Mouse (Mus musculus) liver, embryonic 13.5 days (tissue): ENCODE data around the gene Rasgrp2. TPM values are rescaled to one million over a fixed set of nuclear protein-coding genes. Genes with fewer than 3 reads are reported as not detected.

ENCODE experiments used
- ATAC-seq: fragments of 200-750 bp; cut with Nextera tagmentation; 2 replicates; pipeline ENCODE4 v1.8.0; 2017; ENCODE audit warnings: low read depth, mild to moderate bottlenecking, moderate number of reproducible peaks, moderate library complexity
- DNase-seq: peaks from one replicate; pipeline ENCODE4 v3.0.0; 2022
- H3K27ac ChIP-seq: fragments of 300-500 bp; sonication (generic); 2 replicates; pipeline ENCODE4 v1.5.1; 2015; ENCODE audit warnings: moderate library complexity, mild to moderate bottlenecking, inconsistent platforms
- H3K27me3 ChIP-seq: fragments of 300-500 bp; sonication (generic); 2 replicates; pipeline ENCODE4 v1.6.1; 2015; ENCODE audit warnings: mild to moderate bottlenecking, inconsistent platforms
- H3K36me3 ChIP-seq: fragments of 300-500 bp; sonication (generic); 2 replicates; pipeline ENCODE4 v1.6.1; 2015; ENCODE audit warnings: mild to moderate bottlenecking, inconsistent platforms
- H3K4me1 ChIP-seq: fragments of 300-500 bp; sonication (generic); replicated peaks from 2 replicates; pipeline ENCODE4 v1.6.1; 2015; ENCODE audit warnings: inconsistent platforms
- H3K4me2 ChIP-seq: fragments of 300-500 bp; sonication (generic); 2 replicates; pipeline ENCODE4 v1.6.1; 2015; ENCODE audit warnings: inconsistent platforms, mild to moderate bottlenecking, moderate library complexity
- H3K4me3 ChIP-seq: fragments of 300-500 bp; sonication (generic); replicated peaks from 2 replicates; pipeline ENCODE4 v1.5.1; 2015; ENCODE audit warnings: mild to moderate bottlenecking, inconsistent platforms
- H3K9ac ChIP-seq: fragments of 300-500 bp; sonication (generic); 2 replicates; pipeline ENCODE4 v1.6.1; 2015; ENCODE audit warnings: mild to moderate bottlenecking, inconsistent platforms
- H3K9me3 ChIP-seq: fragments of 300-500 bp; sonication (generic); replicated peaks from 2 replicates; pipeline ENCODE4 v1.6.1; 2016; ENCODE audit warnings: inconsistent platforms
- WGBS: fragments of 180-500 bp; shearing (Covaris S2); methylation state at CpG from one replicate; pipeline ENCODE4 v1.1.7; 2015; ENCODE audit not compliant: insufficient replicate concordance; 5-methylcytosine and 5-hydroxymethylcytosine counted together
- polyA plus RNA-seq: library from polyadenylated mRNA; unstranded; fragments of >200 nt; fragmentation: Nextera tagmentation; extraction: Ambion mirVana; gene quantifications from 2 replicates; pipeline ENCODE4 v1.2.1, GENCODE M21; 2015

Rasgrp2 gene
- polyA plus RNA-seq, 1 experiment from 2014 or later = 85.3 TPM

GRCm38 (mm10) chr19:6384128-6384527, 15.0 kb upstream of the Rasgrp2 start, which contains the start of gene Pygm:
Gene Pygm, plus strand, starts transcription at chr19:6384399.
- ATAC-seq (no peak), DNase-seq (no peak)
- Histone ChIP-seq H3K4me3 (no peak within 1 kb of the TSS), H3K4me1 (peaks cover 20% of the 10 kb centered on the region), H3K4me2 (no peak within 1 kb of the TSS), H3K9ac (no peak within 1 kb of the TSS), H3K27me3 (peaks cover 4% of the 10 kb centered on the region), H3K9me3 (no peaks in the 10 kb centered on the region), H3K27ac (no peak within 1 kb of the TSS), H3K36me3 (peaks cover 8% of the 10 kb centered on the region)
- WGBS = 20% methylated on average over 7 of the region's 7 CpGs

- ATAC-seq (no peak), DNase-seq (no peak)
- peaks cover 9% of the 10 kb centered on the region for H3K27me3 ChIP-seq
- H3K4me3 ChIP-seq = no peak overlapping the region
- H3K4me1 ChIP-seq = peaks cover 28% of the 10 kb centered on the region
- no peaks in the 10 kb centered on the region; the same call in 1 of the 2 replicates for H3K36me3 ChIP-seq
- H3K9me3 ChIP-seq = no peaks in the 10 kb centered on the region
- H3K9ac ChIP-seq = no peak overlapping the region
- no peak overlapping the region for H3K27ac ChIP-seq
- no peak overlapping the region for H3K4me2 ChIP-seq
- WGBS = 69% methylated on average over 11 of the region's 11 CpGs
Measured at GRCm38 (mm10) chr19:6384954-6385353, 14.2 kb upstream of the Rasgrp2 start.

- 74% methylated on average over 5 of the region's 5 CpGs for WGBS
- Histone ChIP-seq H3K4me3 (no peak overlapping the region), H3K36me3 (no peaks in the 10 kb centered on the region), H3K4me1 (peaks cover 32% of the 10 kb centered on the region), H3K27me3 (peaks cover 9% of the 10 kb centered on the region), H3K27ac (no peak overlapping the region), H3K9me3 (no peaks in the 10 kb centered on the region), H3K4me2 (no peak overlapping the region), H3K9ac (no peak overlapping the region)
- ATAC-seq (no peak), DNase-seq (no peak)
Measured at GRCm38 (mm10) chr19:6385419-6385818, 13.7 kb upstream of the Rasgrp2 start.

GRCm38 (mm10) chr19:6385821-6386220, 13.3 kb upstream of the Rasgrp2 start:
- Histone ChIP-seq H3K4me3 (no peak overlapping the region), H3K9me3 (no peaks in the 10 kb centered on the region), H3K36me3 (no peaks in the 10 kb centered on the region), H3K9ac (no peak overlapping the region), H3K27ac (no peak overlapping the region), H3K4me2 (no peak overlapping the region), H3K4me1 (peaks cover 36% of the 10 kb centered on the region), H3K27me3 (peaks cover 9% of the 10 kb centered on the region)
- ATAC-seq = no peak
- no peak for DNase-seq
- whole genome bisulfite sequencing = 56% methylated on average over 7 of the region's 7 CpGs

GRCm38 (mm10) chr19:6386234-6386633, 12.9 kb upstream of the Rasgrp2 start:
- H3K9me3 ChIP-seq = no peaks in the 10 kb centered on the region
- no peak overlapping the region for H3K4me3 ChIP-seq
- H3K4me2 ChIP-seq = no peak overlapping the region
- WGBS = 62% methylated on average over 9 of the region's 9 CpGs
- ATAC-seq (no peak), DNase-seq (no peak)
- H3K27me3 ChIP-seq = peaks cover 9% of the 10 kb centered on the region
- H3K36me3 ChIP-seq = no peaks in the 10 kb centered on the region
- no peak overlapping the region for H3K9ac ChIP-seq
- no peak overlapping the region for H3K27ac ChIP-seq
- H3K4me1 ChIP-seq = peaks cover 36% of the 10 kb centered on the region

GRCm38 (mm10) chr19:6388006-6388405, 11.1 kb upstream of the Rasgrp2 start:
- H3K27ac ChIP-seq = no peak overlapping the region
- no peak overlapping the region for H3K4me3 ChIP-seq
- peaks cover 38% of the 10 kb centered on the region for H3K4me1 ChIP-seq
- WGBS = 75% methylated on average over 13 of the region's 13 CpGs
- ATAC-seq (no peak), DNase-seq (no peak)
- no peaks in the 10 kb centered on the region for H3K36me3 ChIP-seq
- H3K4me2 ChIP-seq = no peak overlapping the region
- H3K9ac ChIP-seq = no peak overlapping the region
- peaks cover 9% of the 10 kb centered on the region for H3K27me3 ChIP-seq
- no peaks in the 10 kb centered on the region for H3K9me3 ChIP-seq

GRCm38 (mm10) chr19:6389803-6390202, 9.3 kb upstream of the Rasgrp2 start:
- ATAC-seq (peak; percentile 33; the same call in 1 of the 2 replicates), DNase-seq (no peak)
- Histone ChIP-seq H3K27me3 (peaks cover 9% of the 10 kb centered on the region), H3K36me3 (no peaks in the 10 kb centered on the region), H3K4me1 (peaks cover 25% of the 10 kb centered on the region), H3K4me2 (peak overlapping the region; percentile 61), H3K27ac (no peak overlapping the region), H3K9me3 (no peaks in the 10 kb centered on the region), H3K9ac (peak overlapping the region; percentile 33; the same call in 1 of the 2 replicates), H3K4me3 (peak overlapping the region; percentile 39)
- 14% methylated on average over 16 of the region's 16 CpGs for WGBS

- DNase-seq = no peak
- Histone ChIP-seq H3K4me1 (peaks cover 25% of the 10 kb centered on the region), H3K27me3 (peaks cover 9% of the 10 kb centered on the region), H3K36me3 (no peaks in the 10 kb centered on the region), H3K4me3 (no peak overlapping the region), H3K27ac (no peak overlapping the region), H3K9me3 (no peaks in the 10 kb centered on the region), H3K4me2 (peak overlapping the region; percentile 61), H3K9ac (no peak overlapping the region)
- 50% methylated on average over 6 of the region's 6 CpGs for WGBS
- no peak for ATAC-seq
Measured at GRCm38 (mm10) chr19:6390251-6390650, 8.9 kb upstream of the Rasgrp2 start.

GRCm38 (mm10) chr19:6392743-6393393, 6.3 kb upstream of the Rasgrp2 start:
- Histone ChIP-seq H3K27ac (no peak overlapping the region), H3K9ac (no peak overlapping the region), H3K27me3 (peaks cover 20% of the 10 kb centered on the region), H3K9me3 (no peaks in the 10 kb centered on the region), H3K4me2 (no peak overlapping the region), H3K4me1 (peaks cover 22% of the 10 kb centered on the region), H3K36me3 (no peaks in the 10 kb centered on the region), H3K4me3 (no peak overlapping the region)
- WGBS = 53% methylated on average over 14 of the region's 14 CpGs
- no peak for DNase-seq
- ATAC-seq = no peak

GRCm38 (mm10) chr19:6393637-6394036, 5.5 kb upstream of the Rasgrp2 start:
- Histone ChIP-seq H3K4me1 (peaks cover 25% of the 10 kb centered on the region), H3K4me3 (no peak overlapping the region), H3K27me3 (peaks cover 27% of the 10 kb centered on the region), H3K27ac (no peak overlapping the region), H3K4me2 (no peak overlapping the region), H3K9me3 (no peaks in the 10 kb centered on the region), H3K9ac (no peak overlapping the region), H3K36me3 (no peaks in the 10 kb centered on the region)
- no peak for ATAC-seq
- 82% methylated on average over 16 of the region's 16 CpGs for WGBS
- no peak for DNase-seq

- 74% methylated on average over 5 of the region's 5 CpGs for WGBS
- peaks cover 31% of the 10 kb centered on the region for H3K4me1 ChIP-seq
- ATAC-seq = no peak
Measured at GRCm38 (mm10) chr19:6396237-6396636, 2.9 kb upstream of the Rasgrp2 start.

More at GRCm38 (mm10) chr19:6396237-6396636, 2.9 kb upstream of the Rasgrp2 start:
- Histone ChIP-seq H3K27ac (no peak overlapping the region), H3K4me3 (no peak overlapping the region), H3K9me3 (no peaks in the 10 kb centered on the region), H3K36me3 (no peaks in the 10 kb centered on the region), H3K4me2 (no peak overlapping the region), H3K27me3 (peaks cover 45% of the 10 kb centered on the region), H3K9ac (no peak overlapping the region; the same call in 1 of the 2 replicates)
- DNase-seq = no peak
